Mouse (Mus musculus) adrenal gland, postnatal 36 days (tissue): ENCODE measurements at regions not wholly inside any gene's neighbourhood (a gene's known extent, or its start where the extent isn't known, plus 50 kb on each side); places are given as distances from the start of the nearest gene placed in this dataset.
"Not testable (repeated sequence)": the region's sequence is repeated elsewhere in the genome, so short reads cannot be mapped to it uniquely, and the experiment has no call there.

Experiments
- DNase-seq, 2 experiments: peaks; one replicate each; pipeline ENCODE4 v3.0.0; 2021; ENCODE audit warnings: mixed read lengths in 1 of 2

- DNase-seq: no peak
These were observed 131.0 kb upstream of the Dapk1 start for GRCm38 (mm10) chr13:60470426-60471398.

- no peak for DNase-seq
These were observed 130.1 kb upstream of the Dapk1 start for GRCm38 (mm10) chr13:60471602-60472001.

- no peak for DNase-seq
These were observed 125.4 kb upstream of the Dapk1 start for GRCm38 (mm10) chr13:60476366-60476765.

- no peak for DNase-seq
These were observed 123.4 kb upstream of the Dapk1 start for GRCm38 (mm10) chr13:60478301-60478700.

- DNase-seq: peak; percentile 58
These were observed 122.5 kb upstream of the Dapk1 start for GRCm38 (mm10) chr13:60479043-60479861.

- DNase-seq: no peak
These were observed 121.7 kb upstream of the Dapk1 start for GRCm38 (mm10) chr13:60479862-60480730.

- no peak for DNase-seq
These were observed 120.9 kb upstream of the Dapk1 start for GRCm38 (mm10) chr13:60480731-60481431.

- not testable (repeated sequence) for DNase-seq
These were observed 120.3 kb upstream of the Dapk1 start for GRCm38 (mm10) chr13:60481451-60481850.

- DNase-seq: no peak
These were observed 119.8 kb upstream of the Dapk1 start for GRCm38 (mm10) chr13:60481946-60482345.

GRCm38 (mm10) chr13:60486105-60486504 is 115.6 kb upstream of the Dapk1 start:
- peak; percentile 50 to 56 for DNase-seq

- no peak for DNase-seq
These were observed 114.9 kb upstream of the Dapk1 start for GRCm38 (mm10) chr13:60486871-60487270.

GRCm38 (mm10) chr13:60488131-60488883 is 113.4 kb upstream of the Dapk1 start:
- peak; percentile 51 to 54 for DNase-seq

- DNase-seq: no peak
These were observed 112.9 kb upstream of the Dapk1 start for GRCm38 (mm10) chr13:60488884-60489265.

GRCm38 (mm10) chr13:60491948-60492464 is 109.7 kb upstream of the Dapk1 start:
- no peak for DNase-seq

- DNase-seq: no peak
These were observed 107.9 kb upstream of the Dapk1 start for GRCm38 (mm10) chr13:60493836-60494235.

GRCm38 (mm10) chr13:60497714-60498400 is 103.9 kb upstream of the Dapk1 start:
- peak in 1 of 2 experiments; percentile 28 for DNase-seq

GRCm38 (mm10) chr13:60504196-60504595 is 97.6 kb upstream of the Dapk1 start:
- no peak for DNase-seq

GRCm38 (mm10) chr13:60507611-60508010 is 94.1 kb upstream of the Dapk1 start:
- no peak for DNase-seq

GRCm38 (mm10) chr13:60508054-60508453 is 93.7 kb upstream of the Dapk1 start:
- DNase-seq: peak in 1 of 2 experiments; percentile 28

- peak in 1 of 2 experiments; percentile 18 for DNase-seq
These were observed 92.9 kb upstream of the Dapk1 start for GRCm38 (mm10) chr13:60508856-60509255.
